Mouse (Mus musculus) lung, embryonic 15.5 days (tissue): ENCODE measurements at regions not wholly inside any gene's neighbourhood (a gene's known extent, or its start where the extent isn't known, plus 50 kb on each side); places are given as distances from the start of the nearest gene placed in this dataset.

Experiments
- ATAC-seq: fragments of 200-750 bp; cut with Nextera tagmentation; 2 replicates; pipeline ENCODE4 v1.8.0; 2017; ENCODE audit warnings: moderate number of reproducible peaks, borderline replicate concordance; ENCODE audit not compliant: low FRiP score, low TSS enrichment; ENCODE audit errors: extremely low read depth
- H3K27ac ChIP-seq: fragments of 300-500 bp; sonication (generic); 2 replicates; pipeline ENCODE4 v1.5.1; 2015; ENCODE audit warnings: moderate library complexity, mild to moderate bottlenecking, inconsistent platforms
- H3K27me3 ChIP-seq: fragments of 300-500 bp; sonication (generic); 2 replicates; pipeline ENCODE4 v1.6.1; 2015; ENCODE audit warnings: inconsistent platforms
- H3K36me3 ChIP-seq: fragments of 300-500 bp; sonication (generic); 2 replicates; pipeline ENCODE4 v1.6.1; 2015; ENCODE audit warnings: inconsistent platforms
- H3K4me1 ChIP-seq: fragments of 300-500 bp; sonication (generic); 2 replicates; pipeline ENCODE4 v1.6.1; 2015; ENCODE audit warnings: inconsistent platforms
- H3K4me2 ChIP-seq: fragments of 300-500 bp; sonication (generic); 2 replicates; pipeline ENCODE4 v1.6.1; 2015; ENCODE audit warnings: inconsistent platforms, mild to moderate bottlenecking, moderate library complexity
- H3K4me3 ChIP-seq: fragments of 300-500 bp; sonication (generic); 2 replicates; pipeline ENCODE4 v1.5.1; 2015; ENCODE audit warnings: mild to moderate bottlenecking, inconsistent platforms
- H3K9ac ChIP-seq: fragments of 300-500 bp; sonication (generic); 2 replicates; pipeline ENCODE4 v1.6.1; 2015; ENCODE audit warnings: inconsistent platforms
- H3K9me3 ChIP-seq: fragments of 300-500 bp; sonication (generic); 2 replicates; pipeline ENCODE4 v1.6.1; 2016; ENCODE audit warnings: inconsistent platforms
- WGBS: fragments of 180-500 bp; shearing (Covaris S2); methylation state at CpG from one replicate; pipeline ENCODE4 v1.1.7; 2015; 5-methylcytosine and 5-hydroxymethylcytosine counted together

- H3K27ac ChIP-seq: no peak overlapping the region
- H3K9me3 ChIP-seq: no peaks in the 10 kb centered on the region
- no peak overlapping the region for H3K9ac ChIP-seq
- no peak overlapping the region for H3K4me2 ChIP-seq
- WGBS: 67% methylated on average over 5 of the region's 5 CpGs
- no peaks in the 10 kb centered on the region for H3K36me3 ChIP-seq
- no peak for ATAC-seq
- no peaks in the 10 kb centered on the region for H3K27me3 ChIP-seq
- no peak overlapping the region for H3K4me3 ChIP-seq
- no peaks in the 10 kb centered on the region for H3K4me1 ChIP-seq
These were observed 392.8 kb downstream of the Ttll7 start for GRCm38 (mm10) chr3:147244911-147245430.

GRCm38 (mm10) chr3:147246141-147246540, 394.0 kb downstream of the Ttll7 start:
- H3K36me3 ChIP-seq: no peaks in the 10 kb centered on the region
- no peak overlapping the region for H3K4me3 ChIP-seq
- no peak overlapping the region for H3K4me2 ChIP-seq
- ATAC-seq: no peak
- H3K4me1 ChIP-seq: no peaks in the 10 kb centered on the region
- no peak overlapping the region for H3K27ac ChIP-seq
- 75% methylated on average over 5 of the region's 5 CpGs for WGBS
- no peak overlapping the region for H3K9ac ChIP-seq
- H3K27me3 ChIP-seq: no peaks in the 10 kb centered on the region
- no peaks in the 10 kb centered on the region for H3K9me3 ChIP-seq

GRCm38 (mm10) chr3:147249466-147249865, 397.3 kb downstream of the Ttll7 start:
- H3K9ac ChIP-seq: no peak overlapping the region
- no peaks in the 10 kb centered on the region for H3K4me1 ChIP-seq
- H3K36me3 ChIP-seq: no peaks in the 10 kb centered on the region
- H3K4me2 ChIP-seq: no peak overlapping the region
- H3K27ac ChIP-seq: no peak overlapping the region
- no peaks in the 10 kb centered on the region for H3K27me3 ChIP-seq
- no peak overlapping the region for H3K4me3 ChIP-seq
- no peak for ATAC-seq
- H3K9me3 ChIP-seq: no peaks in the 10 kb centered on the region
- WGBS: 80% methylated on average over 1 of the region's 1 CpGs

GRCm38 (mm10) chr3:147249906-147250305, 397.7 kb downstream of the Ttll7 start:
- Histone ChIP-seq H3K27ac (no peak overlapping the region), H3K9me3 (no peaks in the 10 kb centered on the region), H3K4me1 (no peaks in the 10 kb centered on the region), H3K4me2 (no peak overlapping the region), H3K9ac (no peak overlapping the region), H3K27me3 (no peaks in the 10 kb centered on the region), H3K36me3 (no peaks in the 10 kb centered on the region), H3K4me3 (no peak overlapping the region)
- ATAC-seq: no peak
- 88% methylated on average over 2 of the region's 2 CpGs for WGBS

GRCm38 (mm10) chr3:147252226-147252788, 400.1 kb downstream of the Ttll7 start:
- Histone ChIP-seq H3K27ac (no peak overlapping the region), H3K36me3 (no peaks in the 10 kb centered on the region), H3K9ac (no peak overlapping the region), H3K4me3 (no peak overlapping the region), H3K27me3 (no peaks in the 10 kb centered on the region), H3K4me1 (no peaks in the 10 kb centered on the region), H3K4me2 (no peak overlapping the region), H3K9me3 (no peaks in the 10 kb centered on the region)
- no peak for ATAC-seq
- 81% methylated on average over 4 of the region's 4 CpGs for WGBS

- H3K9me3 ChIP-seq: no peaks in the 10 kb centered on the region
- H3K4me1 ChIP-seq: no peaks in the 10 kb centered on the region
- 51% methylated on average over 6 of the region's 6 CpGs for WGBS
These were observed 400.6 kb downstream of the Ttll7 start for GRCm38 (mm10) chr3:147252812-147253211.

GRCm38 (mm10) chr3:147254454-147254853, 402.3 kb downstream of the Ttll7 start:
- Histone ChIP-seq H3K4me3 (no peak overlapping the region), H3K9ac (no peak overlapping the region), H3K27ac (no peak overlapping the region), H3K4me1 (no peaks in the 10 kb centered on the region), H3K27me3 (no peaks in the 10 kb centered on the region), H3K4me2 (no peak overlapping the region), H3K36me3 (no peaks in the 10 kb centered on the region), H3K9me3 (no peaks in the 10 kb centered on the region)
- no peak for ATAC-seq
- 51% methylated on average over 5 of the region's 5 CpGs for WGBS

More at GRCm38 (mm10) chr3:147252812-147253211, 400.6 kb downstream of the Ttll7 start:
- Histone ChIP-seq H3K9ac (no peak overlapping the region), H3K27me3 (no peaks in the 10 kb centered on the region), H3K36me3 (no peaks in the 10 kb centered on the region), H3K4me2 (no peak overlapping the region), H3K27ac (no peak overlapping the region), H3K4me3 (no peak overlapping the region)
- ATAC-seq: no peak

GRCm38 (mm10) chr3:147260958-147261595, 408.9 kb downstream of the Ttll7 start:
- no peak; the same call in 1 of the 2 replicates for ATAC-seq
- Histone ChIP-seq H3K4me3 (no peak overlapping the region), H3K9ac (no peak overlapping the region), H3K36me3 (no peaks in the 10 kb centered on the region), H3K4me2 (no peak overlapping the region), H3K27me3 (no peaks in the 10 kb centered on the region), H3K27ac (no peak overlapping the region), H3K4me1 (0 out of 2 replicates have a peak, but pooled peaks cover 2% of the 10 kb centered on the region), H3K9me3 (no peaks in the 10 kb centered on the region)
- WGBS: 65% methylated on average over 10 of the region's 10 CpGs

GRCm38 (mm10) chr3:147266556-147266955, 414.4 kb downstream of the Ttll7 start:
- 0 out of 2 replicates have a peak overlapping the region, but pooled peaks have one; percentile 29 for H3K27ac ChIP-seq
- WGBS: 24% methylated on average over 5 of the region's 5 CpGs
- H3K9ac ChIP-seq: no peak overlapping the region
- H3K27me3 ChIP-seq: no peaks in the 10 kb centered on the region
- H3K4me2 ChIP-seq: no peak overlapping the region
- no peak for ATAC-seq
- no peak overlapping the region for H3K4me3 ChIP-seq
- H3K36me3 ChIP-seq: no peaks in the 10 kb centered on the region
- 0 out of 2 replicates have a peak, but pooled peaks cover 9% of the 10 kb centered on the region for H3K4me1 ChIP-seq
- H3K9me3 ChIP-seq: no peaks in the 10 kb centered on the region

- Histone ChIP-seq H3K9ac (no peak overlapping the region), H3K27me3 (no peaks in the 10 kb centered on the region), H3K4me3 (no peak overlapping the region), H3K27ac (no peak overlapping the region), H3K4me1 (no peaks in the 10 kb centered on the region), H3K36me3 (no peaks in the 10 kb centered on the region), H3K4me2 (no peak overlapping the region), H3K9me3 (no peaks in the 10 kb centered on the region)
- 49% methylated on average over 3 of the region's 3 CpGs for WGBS
- no peak for ATAC-seq
These were observed 421.3 kb downstream of the Ttll7 start for GRCm38 (mm10) chr3:147273446-147273845.

- Histone ChIP-seq H3K27ac (no peak overlapping the region), H3K36me3 (no peaks in the 10 kb centered on the region), H3K9ac (no peak overlapping the region), H3K27me3 (no peaks in the 10 kb centered on the region), H3K4me2 (no peak overlapping the region), H3K4me3 (no peak overlapping the region), H3K9me3 (no peaks in the 10 kb centered on the region), H3K4me1 (no peaks in the 10 kb centered on the region)
- no peak for ATAC-seq
These were observed 426.4 kb downstream of the Ttll7 start for GRCm38 (mm10) chr3:147278602-147279001.

- H3K27ac ChIP-seq: no peak overlapping the region
- 33% methylated on average over 9 of the region's 9 CpGs for WGBS
- no peak overlapping the region for H3K9ac ChIP-seq
- no peaks in the 10 kb centered on the region for H3K9me3 ChIP-seq
- H3K27me3 ChIP-seq: no peaks in the 10 kb centered on the region; the same call in 1 of the 2 replicates
- ATAC-seq: no peak
- H3K36me3 ChIP-seq: no peaks in the 10 kb centered on the region
- H3K4me3 ChIP-seq: no peak overlapping the region
- H3K4me2 ChIP-seq: no peak overlapping the region
- peaks cover 4% of the 10 kb centered on the region for H3K4me1 ChIP-seq
These were observed 431.6 kb downstream of the Ttll7 start for GRCm38 (mm10) chr3:147283724-147284123.
